Mouse (Mus musculus) retina, postnatal 1 day (tissue): ENCODE measurements around the gene Phc3.

ENCODE experiments used
- DNase-seq: peaks from one replicate; pipeline ENCODE4 v3.0.0-alpha.2; 2012

Phc3 gene

GRCm38 (mm10) chr3:30969104-30969581 lies at the start of gene Phc3:
Gene Phc3 (minus strand): TSS chr3:30969415.
- peak; percentile 99 for DNase-seq

GRCm38 (mm10) chr3:31017652-31018051 lies 48.4 kb upstream of the Phc3 start:
- DNase-seq: no peak

- peak; percentile 33 for DNase-seq
Measured at GRCm38 (mm10) chr3:31016594-31017196, 47.5 kb upstream of the Phc3 start.

- DNase-seq: no peak
Measured at GRCm38 (mm10) chr3:31015682-31016443, 46.6 kb upstream of the Phc3 start.

- no peak for DNase-seq
Measured at GRCm38 (mm10) chr3:31014374-31014773, 45.2 kb upstream of the Phc3 start.

- no peak for DNase-seq
Measured at GRCm38 (mm10) chr3:31004320-31005209, 35.4 kb upstream of the Phc3 start.

GRCm38 (mm10) chr3:31001048-31001676 lies 31.9 kb upstream of the Phc3 start:
- no peak for DNase-seq

- DNase-seq: no peak
Measured at GRCm38 (mm10) chr3:31000018-31000407, 30.8 kb upstream of the Phc3 start.

GRCm38 (mm10) chr3:30999401-31000017 lies 30.3 kb upstream of the Phc3 start:
- DNase-seq: no peak

- DNase-seq: no peak
Measured at GRCm38 (mm10) chr3:30996688-30997014, 27.4 kb upstream of the Phc3 start.

- no peak for DNase-seq
Measured at GRCm38 (mm10) chr3:30995899-30996687, 26.9 kb upstream of the Phc3 start.

GRCm38 (mm10) chr3:30995283-30995898 lies 26.2 kb upstream of the Phc3 start, which contains the start of gene Prkci:
Gene Prkci (plus strand): TSS chr3:30995747.
- peak; percentile 98 for DNase-seq

GRCm38 (mm10) chr3:30994859-30995258 lies 25.6 kb upstream of the Phc3 start:
- no peak for DNase-seq

- no peak for DNase-seq
Measured at GRCm38 (mm10) chr3:30993066-30993573, 23.9 kb upstream of the Phc3 start.

- DNase-seq: no peak
Measured at GRCm38 (mm10) chr3:30992161-30992560, 22.9 kb upstream of the Phc3 start.

- no peak for DNase-seq
Measured at GRCm38 (mm10) chr3:30987396-30988318, 18.4 kb upstream of the Phc3 start.

- DNase-seq: no peak
Measured at GRCm38 (mm10) chr3:30982924-30983536, 13.8 kb upstream of the Phc3 start.

GRCm38 (mm10) chr3:30981616-30982380 lies 12.6 kb upstream of the Phc3 start:
- no peak for DNase-seq
